Mouse (Mus musculus): ENCODE data around the gene Cav1. TPM values are rescaled to one million over a fixed set of nuclear protein-coding genes. Genes with fewer than 3 reads are reported as not detected.

The Cav1 gene
- polyA plus RNA-seq, 1 experiment from 2014 or later: 1,087 TPM

DNA sequence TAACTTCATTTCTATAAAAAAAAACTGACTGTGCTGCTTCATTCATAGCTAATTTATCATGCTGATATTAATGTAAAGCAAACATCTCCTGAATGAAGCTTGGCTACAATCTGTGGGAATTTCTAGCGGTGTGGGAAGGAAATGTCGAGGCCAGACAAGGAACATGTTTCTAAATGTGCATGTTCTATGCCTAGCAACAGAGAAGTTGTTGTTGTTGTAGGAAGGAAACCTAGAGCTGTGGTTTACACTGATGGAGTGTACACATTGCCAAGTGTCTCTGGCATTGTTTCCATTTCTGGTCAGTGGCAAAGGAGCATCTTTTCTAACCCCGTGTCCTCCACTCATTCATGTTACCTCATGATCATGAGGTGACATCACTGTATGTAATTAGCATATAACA, 23.7 kb downstream of the Cav1 start:
- 21% methylated on average over 3 of the region's 3 CpGs for WGBS

DNA sequence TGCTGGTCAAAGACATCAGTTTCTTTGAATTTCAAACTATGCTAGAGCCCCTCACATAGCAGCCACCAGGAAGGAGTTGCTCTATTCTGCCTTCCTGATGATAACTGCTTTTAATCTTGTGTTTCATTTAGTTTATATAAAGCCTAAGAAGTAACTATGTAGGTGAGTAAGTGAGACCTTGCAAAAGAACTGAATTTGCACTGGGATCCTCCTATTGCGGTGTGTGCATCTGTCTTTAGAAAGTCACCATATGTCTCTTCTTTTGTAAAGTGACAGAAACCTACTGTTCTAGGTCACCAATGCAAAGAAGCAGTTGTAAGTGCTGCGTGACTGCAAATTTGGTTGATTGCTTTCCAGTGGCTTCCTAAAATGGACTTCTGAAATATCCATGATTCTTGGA, 31.6 kb downstream of the Cav1 start:
- TF ChIP-seq EP300 (IDR thresholded peaks at IDR 0.05) (no peak), CTCF (IDR thresholded peaks at IDR 0.05) (no peak)
- WGBS: 99% methylated on average over 2 of the region's 2 CpGs
- no peak overlapping the region for H3K9ac ChIP-seq (replicated peaks; ENCODE audit: low read depth)
- H3K27me3 ChIP-seq (replicated peaks; ENCODE audit: insufficient read depth, low read length): no peaks in the 10 kb centered on the region
- H3K4me3 ChIP-seq (ENCODE audit: low read depth, low read length): no peak overlapping the region
- H3K4me1 ChIP-seq (ENCODE audit: insufficient read depth, low read depth, low read length): no peaks in the 10 kb centered on the region
- H3K36me3 ChIP-seq (ENCODE audit: insufficient read depth, low read length): peaks cover 8% of the 10 kb centered on the region
- H3K4me2 ChIP-seq (replicated peaks; ENCODE audit: low read depth, low read length): no peak overlapping the region
- H3K27ac ChIP-seq (ENCODE audit: low read length): no peak overlapping the region
- no peaks in the 10 kb centered on the region for H3K9me3 ChIP-seq (ENCODE audit: low read length)
- DNase-seq (ENCODE audit: low spot score) (no peak), ATAC-seq (no peak)

More for the DNA sequence above, 23.7 kb downstream of the Cav1 start:
- Histone ChIP-seq H3K4me2 (replicated peaks; ENCODE audit: low read depth, low read length) (no peak overlapping the region), H3K27ac (ENCODE audit: low read length) (no peak overlapping the region), H3K9ac (replicated peaks; ENCODE audit: low read depth) (no peak overlapping the region), H3K36me3 (ENCODE audit: insufficient read depth, low read length) (peaks cover 6% of the 10 kb centered on the region), H3K4me1 (ENCODE audit: insufficient read depth, low read depth, low read length) (no peaks in the 10 kb centered on the region), H3K27me3 (replicated peaks; ENCODE audit: insufficient read depth, low read length) (no peaks in the 10 kb centered on the region), H3K9me3 (ENCODE audit: low read length) (no peaks in the 10 kb centered on the region), H3K4me3 (ENCODE audit: low read depth, low read length) (no peak overlapping the region)
- TF ChIP-seq CTCF (IDR thresholded peaks at IDR 0.05) (no peak), EP300 (IDR thresholded peaks at IDR 0.05) (peak; percentile 66; the same call in 1 of the 2 replicates)
- ATAC-seq: peak; percentile 82
- peak; percentile 52 for DNase-seq (ENCODE audit: low spot score)

DNA sequence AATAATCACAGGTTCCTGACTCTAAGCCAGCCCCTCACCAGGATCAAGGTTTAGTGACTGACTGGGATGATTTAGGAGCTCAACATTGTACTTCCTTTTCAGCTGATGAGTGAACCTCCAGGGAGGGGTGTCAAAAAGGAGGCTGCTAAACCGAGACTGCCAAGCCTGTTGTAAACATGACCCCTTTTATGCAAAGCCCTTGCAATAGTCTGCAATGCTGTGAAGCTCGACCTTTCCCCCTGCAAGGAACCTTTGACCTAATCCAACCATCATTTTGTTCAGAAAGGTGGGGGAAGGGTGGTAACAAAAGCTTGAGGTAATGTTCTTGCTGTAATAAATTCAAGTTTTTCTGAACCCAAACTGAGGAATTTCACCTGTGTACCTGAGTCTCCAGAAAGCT, 34.3 kb downstream of the Cav1 start:
- Histone ChIP-seq H3K9me3 (ENCODE audit: low read length) (no peaks in the 10 kb centered on the region), H3K4me2 (replicated peaks; ENCODE audit: low read depth, low read length) (no peak overlapping the region), H3K36me3 (ENCODE audit: insufficient read depth, low read length) (peaks cover 8% of the 10 kb centered on the region), H3K27ac (ENCODE audit: low read length) (no peak overlapping the region), H3K4me1 (ENCODE audit: insufficient read depth, low read depth, low read length) (no peaks in the 10 kb centered on the region), H3K27me3 (replicated peaks; ENCODE audit: insufficient read depth, low read length) (no peaks in the 10 kb centered on the region), H3K4me3 (ENCODE audit: low read depth, low read length) (no peak overlapping the region), H3K9ac (replicated peaks; ENCODE audit: low read depth) (no peak overlapping the region)
- WGBS: 16% methylated on average over 2 of the region's 2 CpGs
- ATAC-seq (no peak), DNase-seq (ENCODE audit: low spot score) (no peak)
- TF ChIP-seq EP300 (IDR thresholded peaks at IDR 0.05) (no peak), CTCF (IDR thresholded peaks at IDR 0.05) (no peak)

DNA sequence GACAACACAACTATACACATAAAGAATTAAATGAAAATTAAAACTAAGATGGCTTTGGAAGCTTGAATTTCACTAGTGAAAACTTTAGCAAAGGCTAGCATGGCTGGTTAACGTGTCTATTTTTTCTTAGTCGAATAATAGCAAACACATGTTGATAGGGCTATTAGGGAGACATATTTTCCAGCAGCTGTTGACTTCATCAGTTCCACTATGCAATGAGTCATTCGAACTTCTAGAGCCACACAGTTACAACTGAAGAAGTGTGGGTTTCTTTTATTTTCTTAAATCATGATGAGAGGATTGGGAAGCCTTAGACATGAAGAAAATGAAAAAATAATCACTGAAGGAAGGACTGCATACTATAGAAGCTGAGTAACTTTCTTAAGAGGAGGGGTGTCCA, 41.9 kb downstream of the Cav1 start:
- no peak for DNase-seq (ENCODE audit: low spot score)
- H3K9ac ChIP-seq (replicated peaks; ENCODE audit: low read depth): no peak overlapping the region
- H3K36me3 ChIP-seq (ENCODE audit: insufficient read depth, low read length): no peaks in the 10 kb centered on the region
- no peak for ATAC-seq
- no peaks in the 10 kb centered on the region for H3K4me1 ChIP-seq (ENCODE audit: insufficient read depth, low read depth, low read length)
- H3K4me2 ChIP-seq (replicated peaks; ENCODE audit: low read depth, low read length): no peak overlapping the region
- 81% methylated on average over 3 of the region's 3 CpGs for WGBS
- no peaks in the 10 kb centered on the region for H3K9me3 ChIP-seq (ENCODE audit: low read length)
- TF ChIP-seq EP300 (IDR thresholded peaks at IDR 0.05) (no peak), CTCF (IDR thresholded peaks at IDR 0.05) (no peak)
- H3K4me3 ChIP-seq (ENCODE audit: low read depth, low read length): no peak overlapping the region
- H3K27me3 ChIP-seq (replicated peaks; ENCODE audit: insufficient read depth, low read length): no peaks in the 10 kb centered on the region
- no peak overlapping the region for H3K27ac ChIP-seq (ENCODE audit: low read length)

DNA sequence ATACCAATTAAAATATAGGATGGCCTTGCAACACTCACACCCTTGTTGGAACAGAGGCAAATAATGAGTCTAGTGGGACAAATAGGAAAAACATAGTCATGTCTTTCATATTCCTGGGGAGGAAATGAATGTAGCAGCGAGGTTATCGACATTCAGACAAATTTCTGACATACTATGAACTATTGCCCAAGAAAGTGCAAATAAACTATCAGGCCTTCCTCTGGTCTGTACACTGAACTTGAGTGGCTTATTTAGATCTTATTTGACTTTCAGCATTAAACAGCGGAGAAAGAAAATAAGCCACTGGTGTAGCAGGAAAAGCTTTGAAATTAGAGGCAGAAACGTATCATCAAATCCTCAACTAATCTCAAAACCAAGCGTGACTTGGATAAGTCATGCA, 44.7 kb downstream of the Cav1 start:
- Histone ChIP-seq H3K9ac (replicated peaks; ENCODE audit: low read depth) (no peak overlapping the region), H3K9me3 (ENCODE audit: low read length) (no peaks in the 10 kb centered on the region), H3K27ac (ENCODE audit: low read length) (no peak overlapping the region), H3K4me2 (replicated peaks; ENCODE audit: low read depth, low read length) (no peak overlapping the region), H3K4me3 (ENCODE audit: low read depth, low read length) (no peak overlapping the region), H3K36me3 (ENCODE audit: insufficient read depth, low read length) (no peaks in the 10 kb centered on the region), H3K4me1 (ENCODE audit: insufficient read depth, low read depth, low read length) (no peaks in the 10 kb centered on the region), H3K27me3 (replicated peaks; ENCODE audit: insufficient read depth, low read length) (no peaks in the 10 kb centered on the region)
- 71% methylated on average over 5 of the region's 5 CpGs for WGBS
- TF ChIP-seq CTCF (IDR thresholded peaks at IDR 0.05): no peak
- no peak for TF ChIP-seq EP300 (IDR thresholded peaks at IDR 0.05)
- ATAC-seq (no peak), DNase-seq (ENCODE audit: low spot score) (no peak)

DNA sequence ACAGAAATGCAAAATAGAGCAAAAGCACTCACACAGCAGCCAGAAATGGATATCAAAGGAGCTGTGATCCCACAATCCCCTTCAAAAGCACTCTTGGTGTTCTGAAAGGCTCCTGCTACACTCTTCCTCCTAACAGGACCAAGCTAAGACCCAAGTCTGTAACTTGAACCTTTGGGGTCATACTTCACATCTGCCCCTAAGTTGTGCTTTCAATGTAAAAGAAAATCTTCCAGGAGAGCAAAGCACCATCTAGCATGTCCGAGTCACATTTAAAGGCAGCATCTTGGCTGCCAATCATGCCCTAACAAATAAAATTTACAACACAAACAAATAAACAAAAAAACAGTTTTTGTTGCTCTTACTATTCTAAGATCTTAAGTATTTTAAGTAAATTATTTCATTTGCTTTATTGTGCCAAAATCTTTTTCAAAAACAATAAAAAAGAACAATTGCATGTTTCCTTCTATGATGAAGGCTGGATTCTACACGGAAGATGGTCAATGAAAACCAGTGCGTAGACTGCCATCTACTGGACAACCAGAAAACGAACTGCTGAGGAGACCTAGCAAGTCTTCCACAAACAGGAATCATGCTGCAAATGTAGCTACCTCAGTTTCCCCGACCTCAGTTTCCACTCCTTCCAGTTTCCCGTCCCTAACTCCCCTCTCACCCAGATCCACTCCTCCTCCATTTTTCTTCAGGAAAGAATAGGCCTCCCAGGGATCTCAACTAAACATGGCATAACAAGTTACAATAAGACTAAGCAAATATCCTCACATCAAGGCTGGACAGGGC, 53.0 kb downstream of the Cav1 start:
- no peak overlapping the region for H3K4me2 ChIP-seq (replicated peaks; ENCODE audit: low read depth, low read length)
- no peaks in the 10 kb centered on the region for H3K4me1 ChIP-seq (ENCODE audit: insufficient read depth, low read depth, low read length)
- H3K9me3 ChIP-seq (ENCODE audit: low read length): no peaks in the 10 kb centered on the region
- H3K36me3 ChIP-seq (ENCODE audit: insufficient read depth, low read length): no peaks in the 10 kb centered on the region
- WGBS: 13% methylated on average over 6 of the region's 6 CpGs
- ATAC-seq (0 out of 2 replicates have a peak, but pooled peaks have one; percentile 37), DNase-seq (ENCODE audit: low spot score) (peak; percentile 84)
- H3K27ac ChIP-seq (ENCODE audit: low read length): no peak overlapping the region
- no peak overlapping the region for H3K9ac ChIP-seq (replicated peaks; ENCODE audit: low read depth)
- H3K4me3 ChIP-seq (ENCODE audit: low read depth, low read length): no peak overlapping the region
- TF ChIP-seq CTCF (IDR thresholded peaks at IDR 0.05): peak; percentile 87
- TF ChIP-seq EP300 (IDR thresholded peaks at IDR 0.05): no peak
- no peaks in the 10 kb centered on the region for H3K27me3 ChIP-seq (replicated peaks; ENCODE audit: insufficient read depth, low read length)

Data from lung, postnatal 0 days (tissue).